Mouse (Mus musculus): ENCODE results near the gene Dcaf6. TPM values are rescaled to one million over a fixed set of nuclear protein-coding genes. Genes with fewer than 3 reads are reported as not detected.

The Dcaf6 gene
- total RNA-seq (2015), result 13.6 and 14.2 TPM in 2 replicates
- total RNA-seq (2017), result 16.7 and 17.5 TPM in 2 replicates

- ATAC-seq (ENCODE audit: poor library complexity, severe bottlenecking), result peak; percentile 73
Observed at GRCm38 (mm10) chr1:165460360-165460800, at the start of gene Dcaf6, which contains the start of gene Mpc2. TSS of gene Dcaf6 (minus strand) at chr1:165460475. TSS of gene Mpc2 (plus strand) at chr1:165460637.

DNA sequence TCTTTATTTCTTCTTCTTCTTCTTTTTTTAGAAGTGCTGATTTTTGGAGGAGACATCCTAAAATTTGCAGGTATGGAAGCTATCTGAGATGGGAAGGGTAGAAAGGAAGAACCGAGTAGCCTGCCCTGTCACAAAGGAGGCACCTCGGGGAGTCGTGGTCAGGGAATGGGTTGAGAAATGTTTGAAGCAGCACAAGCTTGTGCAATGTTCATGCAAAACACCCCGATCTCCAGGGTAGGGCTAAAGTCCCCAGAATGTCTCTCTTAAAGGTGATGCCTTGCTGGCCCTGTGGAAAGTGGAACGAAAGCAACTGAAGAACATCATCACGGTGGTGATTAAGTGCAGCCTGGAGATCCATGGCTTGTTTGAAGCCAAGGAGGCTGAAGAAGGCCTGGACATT, 46.0 kb upstream of the Dcaf6 start:
- no peak for ATAC-seq (ENCODE audit: poor library complexity, severe bottlenecking)

DNA sequence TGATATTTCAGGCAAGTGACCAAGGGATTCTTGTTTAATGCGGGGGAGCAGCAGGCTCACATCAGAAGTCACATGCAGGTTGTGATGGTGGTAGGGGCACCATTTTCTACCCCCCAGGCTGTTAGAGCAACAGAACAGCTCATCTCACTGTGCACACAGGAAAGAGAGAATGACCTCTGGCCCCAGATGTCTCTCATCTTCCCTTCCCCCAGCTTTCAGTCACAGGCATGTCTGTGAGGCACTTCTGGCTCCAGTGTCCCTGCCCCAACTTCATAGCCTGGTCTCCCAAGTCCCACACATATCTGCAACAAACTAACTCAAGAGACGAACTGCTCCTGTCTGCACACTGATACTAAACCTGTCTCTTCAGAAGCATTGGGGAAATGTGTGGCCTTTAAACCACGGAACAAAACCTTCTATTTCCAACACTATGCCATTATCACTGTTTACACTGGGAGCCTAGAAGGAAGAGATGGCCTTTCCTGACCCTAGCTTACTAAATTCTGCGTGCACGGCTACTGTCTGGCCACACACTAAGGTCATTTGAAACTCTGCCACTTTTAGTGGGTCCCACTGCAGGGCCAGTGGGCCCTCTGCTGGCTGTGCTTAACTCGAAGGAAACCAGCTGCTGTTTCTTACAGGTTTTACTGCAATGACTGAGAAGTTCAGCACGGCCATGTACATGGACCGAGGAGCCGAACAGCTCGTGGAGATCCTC, 43.2 kb upstream of the Dcaf6 start:
- peak; percentile 84 for ATAC-seq (ENCODE audit: poor library complexity, severe bottlenecking)

DNA sequence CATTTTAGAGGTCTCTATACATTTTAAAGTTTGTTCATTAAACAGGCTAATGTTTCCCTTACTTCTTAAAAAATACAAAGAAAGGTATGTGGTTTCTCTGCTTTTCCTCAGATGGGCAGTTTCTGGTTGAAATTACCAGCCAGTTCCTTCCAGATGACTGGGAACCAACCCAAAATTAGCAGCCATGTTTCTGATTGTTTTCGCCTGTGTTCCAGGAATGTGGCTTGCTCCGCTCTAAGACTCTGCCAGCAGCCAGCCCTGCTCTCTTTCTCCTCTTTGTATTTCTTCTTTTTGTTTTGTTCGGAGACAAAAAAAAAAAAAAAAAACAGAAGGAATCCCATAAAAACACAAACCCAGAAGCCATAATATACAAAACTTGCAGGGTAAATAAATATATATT, 38.6 kb upstream of the Dcaf6 start:
- ATAC-seq (ENCODE audit: poor library complexity, severe bottlenecking), result no peak

DNA sequence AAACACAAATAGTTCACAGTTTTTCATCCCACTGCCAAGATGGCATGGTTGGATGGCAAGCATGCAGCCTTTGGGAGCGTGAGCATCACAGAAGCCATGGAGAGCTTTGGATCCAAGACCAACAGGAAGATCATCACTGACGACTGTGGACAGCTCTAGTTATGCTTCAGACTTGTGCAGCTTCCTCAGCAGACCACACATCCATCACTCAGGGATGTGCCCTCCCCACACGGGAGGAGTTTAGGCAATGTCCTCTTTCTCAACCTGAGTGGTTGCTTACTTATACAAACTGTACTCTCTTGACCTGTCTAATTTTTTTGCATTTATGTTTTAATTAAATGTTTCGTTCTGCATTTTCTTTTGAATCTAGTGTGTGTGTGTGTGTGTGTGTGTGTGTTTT, 28.9 kb upstream of the Dcaf6 start:
- peak; percentile 83 for ATAC-seq (ENCODE audit: poor library complexity, severe bottlenecking)

DNA sequence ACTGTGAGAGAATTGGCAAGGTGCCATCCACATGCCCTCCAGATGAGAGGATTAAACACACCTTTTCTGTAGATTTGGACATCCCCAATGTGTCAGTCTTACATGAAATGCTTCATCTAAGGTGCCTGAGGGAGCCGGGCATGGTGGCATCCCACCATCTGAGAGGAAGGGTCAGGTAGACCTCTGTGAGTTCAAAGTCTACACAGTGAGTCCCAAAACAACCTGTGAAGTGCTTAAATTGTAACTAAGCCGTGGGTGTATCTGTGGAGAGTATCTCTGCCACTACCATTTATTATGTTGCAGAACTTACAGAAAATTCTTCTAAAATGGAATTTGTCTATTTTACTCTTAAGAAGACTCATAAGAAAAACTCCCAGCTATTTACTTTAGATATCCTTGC, 25.8 kb upstream of the Dcaf6 start:
- no peak for ATAC-seq (ENCODE audit: poor library complexity, severe bottlenecking)

DNA sequence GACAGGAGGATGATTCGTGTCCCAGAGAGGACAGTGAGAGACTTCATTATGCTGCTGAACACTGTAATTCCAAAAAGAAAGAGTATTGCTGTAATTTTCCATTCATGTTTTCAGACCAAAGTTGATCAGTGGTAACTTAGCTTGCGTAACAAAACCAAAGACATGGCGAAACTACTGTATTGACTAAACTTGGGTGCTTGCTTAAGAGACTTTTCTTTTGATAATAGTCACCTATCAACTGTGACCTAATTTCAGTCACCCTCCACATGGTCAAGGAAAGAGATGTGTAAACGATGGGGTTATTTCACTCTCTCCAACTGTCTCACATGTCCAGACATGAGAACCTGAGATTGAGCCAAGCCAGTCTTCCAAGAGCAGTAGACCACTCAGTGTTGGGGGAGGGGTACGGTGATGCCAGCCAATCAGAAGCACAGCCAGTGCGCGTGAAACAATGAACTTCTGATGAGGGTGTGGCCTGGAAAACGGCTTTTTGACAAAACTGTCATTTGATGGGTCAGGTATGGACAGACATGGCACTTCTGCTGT, 24.5 kb upstream of the Dcaf6 start, which contains the start of gene Adcy10:
TSS of gene Adcy10 (plus strand) at position 496 of the 546 bp plus-strand sequence.
- ATAC-seq (ENCODE audit: poor library complexity, severe bottlenecking), result peak; percentile 85

DNA sequence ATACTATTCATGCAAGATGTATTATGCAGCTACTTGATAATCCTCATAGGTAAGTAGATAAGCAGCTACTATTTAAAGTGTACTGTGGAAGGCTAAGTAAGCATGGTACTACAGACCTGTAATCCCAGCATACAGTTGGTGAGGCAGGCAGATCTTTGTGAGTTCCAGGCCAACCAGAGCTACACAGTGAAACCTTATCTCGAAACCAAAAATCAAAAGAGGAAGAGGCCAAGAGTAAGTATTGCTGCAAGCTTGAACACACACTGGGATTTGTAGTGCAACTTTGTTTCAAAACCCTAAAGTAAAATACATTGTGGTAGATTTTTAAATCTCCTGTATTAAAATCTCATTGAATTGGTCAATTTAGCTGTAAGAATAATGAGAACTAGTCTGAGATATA, 11.2 kb upstream of the Dcaf6 start:
- ATAC-seq (ENCODE audit: poor library complexity, severe bottlenecking), result peak; percentile 90

GRCm38 (mm10) chr1:165469717-165470116, 9.4 kb upstream of the Dcaf6 start:
- ATAC-seq (ENCODE audit: poor library complexity, severe bottlenecking), result no peak

- ATAC-seq (ENCODE audit: poor library complexity, severe bottlenecking), result no peak
Observed at GRCm38 (mm10) chr1:165468971-165469370, 8.7 kb upstream of the Dcaf6 start.

- no peak for ATAC-seq (ENCODE audit: poor library complexity, severe bottlenecking)
Observed at GRCm38 (mm10) chr1:165464574-165464973, 4.3 kb upstream of the Dcaf6 start.

DNA sequence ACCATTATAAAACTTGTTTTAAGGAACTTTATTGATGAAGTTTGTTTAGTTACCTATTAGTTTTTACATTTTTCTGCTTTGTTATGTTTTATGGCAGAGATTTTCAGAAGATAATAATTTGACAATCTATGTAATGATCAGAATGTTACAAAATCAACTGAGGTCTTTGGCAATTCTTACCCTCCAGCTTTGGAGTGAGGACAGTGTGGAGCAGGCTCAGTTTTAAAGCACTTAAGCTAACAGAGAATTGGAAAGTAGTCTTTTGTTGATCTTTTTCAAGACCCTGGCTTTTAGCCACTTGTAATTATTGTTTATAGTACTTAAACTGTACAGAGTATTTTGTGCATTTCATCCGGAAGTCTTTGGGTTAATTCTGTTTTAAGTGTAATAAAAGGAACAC, 2.6 kb upstream of the Dcaf6 start:
- ATAC-seq (ENCODE audit: poor library complexity, severe bottlenecking), result no peak

DNA sequence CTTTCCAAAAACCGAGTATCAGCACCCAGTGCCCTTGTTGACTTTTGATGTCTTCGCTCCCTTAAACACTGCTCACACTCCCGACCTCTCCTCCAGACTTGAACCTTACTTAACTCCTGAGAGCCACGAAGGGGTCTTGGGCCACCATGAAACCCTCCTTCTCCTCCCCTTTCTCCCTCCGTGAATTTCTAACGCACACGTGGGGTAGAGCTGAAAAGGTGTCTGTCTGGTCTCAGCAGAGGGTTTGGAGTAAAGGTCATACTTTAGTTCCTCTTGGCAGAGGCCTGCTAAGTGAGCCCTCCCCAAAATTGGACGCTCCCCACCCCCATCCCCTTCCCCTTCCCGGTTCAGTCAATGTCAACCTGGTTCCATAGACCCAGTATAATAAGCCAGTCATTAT, 1.4 kb upstream of the Dcaf6 start:
- no peak for ATAC-seq (ENCODE audit: poor library complexity, severe bottlenecking)

DNA sequence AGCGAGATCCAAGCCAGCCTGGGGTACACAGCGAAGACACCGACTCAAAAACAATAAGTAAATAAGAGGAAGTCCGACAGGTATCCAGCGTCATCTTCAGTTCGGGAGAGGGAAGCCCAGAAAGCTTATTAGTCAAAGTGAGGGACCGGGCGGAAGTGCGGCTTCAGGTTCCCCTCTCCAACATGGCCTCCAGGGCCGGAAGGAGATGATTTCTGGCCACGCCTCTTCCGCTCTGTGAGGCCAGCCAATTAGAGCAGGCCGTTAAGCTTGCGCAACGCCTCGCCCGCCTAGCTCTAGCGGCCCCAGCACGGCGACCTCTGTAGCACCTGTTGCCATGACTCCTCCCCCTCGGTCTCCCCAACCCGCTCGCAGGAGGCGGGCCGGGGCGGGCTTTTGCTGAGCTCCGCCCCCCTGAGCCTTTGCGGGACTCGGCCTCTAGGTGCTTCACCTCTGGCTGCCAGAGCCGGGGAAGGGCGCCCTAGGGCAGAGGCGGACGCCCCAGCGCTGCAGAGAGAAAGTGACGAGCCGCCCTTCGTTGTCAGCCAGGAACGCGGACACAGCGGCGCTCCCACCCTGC, 614 bp upstream of the Dcaf6 start:
- ATAC-seq (ENCODE audit: poor library complexity, severe bottlenecking), result peak; percentile 72

DNA sequence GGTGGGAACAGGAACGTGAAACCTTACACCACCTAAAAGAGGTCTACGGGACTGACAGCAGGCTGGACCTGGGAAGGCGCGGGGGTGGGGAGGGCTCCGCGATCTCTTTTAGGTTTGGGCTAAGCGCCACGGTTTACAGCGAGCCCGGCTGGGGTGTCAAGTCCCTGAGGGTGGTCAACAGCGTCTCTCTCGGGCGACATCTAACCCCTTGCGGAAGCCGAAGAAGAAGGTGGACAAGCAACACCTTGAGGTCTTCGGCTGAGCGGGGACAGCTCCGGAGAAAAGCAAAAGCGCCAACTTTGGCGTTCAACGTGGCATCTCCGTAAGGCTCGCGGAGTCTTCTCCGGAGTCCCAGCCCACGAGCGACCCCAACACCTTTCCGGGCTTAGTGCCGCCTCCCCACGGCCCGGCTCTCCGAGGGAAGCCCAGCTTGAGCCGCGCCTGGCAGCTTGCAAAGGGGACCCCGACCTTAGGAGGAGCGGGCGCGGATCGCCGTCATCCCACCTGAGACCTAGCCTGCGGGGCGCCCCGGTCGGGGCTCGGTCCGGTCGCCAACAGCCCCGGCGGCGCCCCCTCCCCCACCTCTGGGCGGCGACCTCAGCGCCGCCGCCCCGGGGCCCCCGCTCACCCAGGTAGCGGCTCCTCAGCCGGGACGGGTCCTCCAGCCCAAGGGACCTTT, 633 bp downstream of the Dcaf6 start:
- ATAC-seq (ENCODE audit: poor library complexity, severe bottlenecking), result peak; percentile 2; the same call in 1 of the 2 replicates

DNA sequence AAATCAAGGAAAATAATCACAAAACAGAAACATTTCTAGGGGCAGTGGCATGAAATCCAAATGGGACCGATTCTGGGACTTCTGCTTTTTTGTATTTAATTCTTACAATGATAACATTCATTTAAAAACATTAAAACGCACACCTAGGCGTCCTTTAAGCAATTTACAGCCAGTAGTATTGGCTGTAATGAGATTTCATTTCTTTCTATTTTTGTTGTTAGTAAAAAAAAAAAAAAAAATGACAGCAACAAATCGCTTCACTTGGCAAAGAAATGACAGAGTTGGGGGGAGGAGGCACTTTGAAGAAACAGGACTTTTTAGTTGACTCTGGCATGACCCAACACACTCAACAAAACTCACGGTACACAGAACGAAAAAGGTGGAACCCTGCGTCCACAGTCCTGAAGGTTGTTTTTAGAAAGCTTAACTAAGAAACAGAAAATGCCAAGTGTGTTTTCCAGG, 1.2 kb downstream of the Dcaf6 start:
- no peak for ATAC-seq (ENCODE audit: poor library complexity, severe bottlenecking)

GRCm38 (mm10) chr1:165441719-165442118, 18.6 kb downstream of the Dcaf6 start:
- ATAC-seq (ENCODE audit: poor library complexity, severe bottlenecking), result no peak

DNA sequence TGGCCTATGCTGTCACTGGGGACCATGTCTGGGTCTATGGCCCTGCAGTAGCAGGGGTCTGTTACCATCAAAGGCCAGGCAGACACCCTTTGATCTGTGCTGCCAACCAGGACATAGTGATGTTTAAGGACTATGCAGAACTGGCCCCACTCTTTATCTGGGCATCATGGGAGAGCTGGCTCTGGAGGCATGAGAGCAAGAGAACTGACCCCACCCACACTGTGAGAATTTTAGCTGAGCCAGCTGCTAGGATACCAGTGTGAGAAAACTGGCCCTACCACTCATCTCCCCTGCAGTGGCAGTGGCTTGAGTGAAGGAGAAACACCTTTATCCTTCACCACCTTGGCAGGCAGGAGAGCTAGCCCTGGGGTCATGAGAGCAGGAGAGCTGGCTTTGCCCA, 19.1 kb downstream of the Dcaf6 start:
- no peak for ATAC-seq (ENCODE audit: poor library complexity, severe bottlenecking)

- ATAC-seq (ENCODE audit: poor library complexity, severe bottlenecking), result no peak
Observed at GRCm38 (mm10) chr1:165440788-165441187, 19.5 kb downstream of the Dcaf6 start.

- 0 out of 2 replicates have a peak, but pooled peaks have one; percentile 33 for ATAC-seq (ENCODE audit: poor library complexity, severe bottlenecking)
Observed at GRCm38 (mm10) chr1:165438289-165439021, 21.8 kb downstream of the Dcaf6 start.

DNA sequence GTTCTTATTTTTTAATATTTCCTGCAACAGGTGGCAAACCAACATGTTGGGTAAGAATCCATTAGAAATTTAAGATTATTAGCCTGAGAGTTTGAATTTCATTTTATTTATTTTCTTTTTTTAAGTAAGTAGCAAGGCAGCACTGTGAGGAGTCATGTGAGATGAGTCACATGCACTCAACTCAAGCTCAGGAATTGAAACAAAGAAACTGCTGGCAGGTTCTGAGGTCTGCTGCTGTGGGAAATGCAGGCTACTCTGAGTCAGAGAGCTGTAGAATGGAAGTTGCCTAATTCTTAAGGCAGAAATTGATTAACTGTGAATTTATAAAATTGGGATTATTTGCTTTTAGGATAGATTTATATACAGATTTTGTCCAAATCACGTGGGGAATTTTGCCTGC, 27.4 kb downstream of the Dcaf6 start:
- ATAC-seq (ENCODE audit: poor library complexity, severe bottlenecking), result no peak

Measured in megakaryocyte, adult 5-6 weeks (primary cell).